Mouse (Mus musculus) lung, postnatal 0 days (tissue): ENCODE measurements at regions not wholly inside any gene's neighbourhood (a gene's known extent, or its start where the extent isn't known, plus 50 kb on each side); places are given as distances from the start of the nearest gene placed in this dataset.

Source experiments
- ATAC-seq: fragments of 200-750 bp; cut with Nextera tagmentation; 2 replicates; pipeline ENCODE4 v1.8.0; 2017; ENCODE audit warnings: moderate library complexity
- DNase-seq: peaks from one replicate; pipeline ENCODE4 v3.0.0-alpha.2; 2016; ENCODE audit warnings: low spot score
- H3K27ac ChIP-seq: fragments of 300-500 bp; sonication (generic); 2 replicates; pipeline ENCODE4 v1.5.1; 2014; ENCODE audit warnings: antibody characterized with exemption, mild to moderate bottlenecking, low read length, mixed read lengths
- H3K27me3 ChIP-seq: fragments of 300-500 bp; sonication (generic); replicated peaks from 2 replicates; pipeline ENCODE4 v1.6.1; 2014; ENCODE audit warnings: low read length, mixed read lengths; ENCODE audit not compliant: insufficient read depth
- H3K36me3 ChIP-seq: fragments of 300-500 bp; sonication (generic); 2 replicates; pipeline ENCODE4 v1.6.1; 2014; ENCODE audit warnings: low read length, mixed read lengths; ENCODE audit not compliant: insufficient read depth
- H3K4me1 ChIP-seq: fragments of 300-500 bp; sonication (generic); 2 replicates; pipeline ENCODE4 v1.6.1; 2014; ENCODE audit warnings: antibody characterized with exemption, low read depth, low read length, mixed read lengths; ENCODE audit not compliant: insufficient read depth
- H3K4me2 ChIP-seq: fragments of 300-500 bp; sonication (generic); replicated peaks from 2 replicates; pipeline ENCODE4 v1.6.1; 2014; ENCODE audit warnings: low read depth, mild to moderate bottlenecking, low read length, moderate library complexity, mixed read lengths
- H3K4me3 ChIP-seq: fragments of 300-500 bp; sonication (generic); 2 replicates; pipeline ENCODE4 v1.5.1; 2014; ENCODE audit warnings: low read depth, low read length
- H3K9ac ChIP-seq: fragments of 300-500 bp; sonication (generic); replicated peaks from 2 replicates; pipeline ENCODE4 v1.6.1; 2014; ENCODE audit warnings: low read depth, mild to moderate bottlenecking
- H3K9me3 ChIP-seq: fragments of 300-500 bp; sonication (generic); 2 replicates; pipeline ENCODE4 v1.6.1; 2016; ENCODE audit warnings: low read length, mixed read lengths
- CTCF ChIP-seq: IDR thresholded peaks from 2 replicates; pipeline ENCODE4 v1.5.1; 2016; ENCODE audit warnings: antibody characterized with exemption, mild to moderate bottlenecking
- EP300 ChIP-seq: IDR thresholded peaks from 2 replicates; pipeline ENCODE4 v1.6.1; 2016; ENCODE audit warnings: antibody characterized with exemption, mild to moderate bottlenecking, control low read depth
- WGBS: fragments of 180-500 bp; shearing (Covaris S2); extraction: QIAGEN DNeasy Blood & Tissue Kit; methylation state at CpG from one replicate; pipeline ENCODE4 v1.1.7; 2014; 5-methylcytosine and 5-hydroxymethylcytosine counted together

DNA sequence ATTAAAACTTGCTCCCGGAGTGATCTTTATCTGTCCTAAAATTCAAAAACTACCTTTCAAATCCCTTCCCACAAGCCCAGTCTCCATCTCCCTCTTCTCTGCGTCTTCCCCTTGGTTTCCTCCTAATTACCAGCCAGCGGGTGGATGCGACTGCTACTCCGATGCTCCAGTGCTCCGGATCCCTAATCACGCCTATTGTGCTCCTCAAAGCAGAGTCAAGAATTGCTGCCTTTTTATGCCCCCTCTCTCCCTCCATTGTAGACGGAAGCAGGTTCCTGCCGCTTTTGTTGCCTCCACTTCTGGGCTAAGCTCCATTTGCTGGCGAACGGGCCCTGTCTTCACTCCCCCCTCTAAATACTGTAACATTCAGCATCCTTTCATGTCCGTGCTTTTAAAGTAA is 214.0 kb upstream of the Prox1 start:
- DNase-seq, result no peak
- no peak for ATAC-seq
- Histone ChIP-seq H3K4me1 (no peaks in the 10 kb centered on the region), H3K4me2 (no peak overlapping the region), H3K36me3 (no peaks in the 10 kb centered on the region), H3K9me3 (no peaks in the 10 kb centered on the region), H3K27me3 (0 out of 2 replicates have a peak, but pooled peaks cover 3% of the 10 kb centered on the region), H3K9ac (no peak overlapping the region), H3K4me3 (no peak overlapping the region), H3K27ac (no peak overlapping the region)
- WGBS, result 88% methylated on average over 12 of the region's 12 CpGs
- no peak for TF ChIP-seq CTCF
- no peak for TF ChIP-seq EP300

DNA sequence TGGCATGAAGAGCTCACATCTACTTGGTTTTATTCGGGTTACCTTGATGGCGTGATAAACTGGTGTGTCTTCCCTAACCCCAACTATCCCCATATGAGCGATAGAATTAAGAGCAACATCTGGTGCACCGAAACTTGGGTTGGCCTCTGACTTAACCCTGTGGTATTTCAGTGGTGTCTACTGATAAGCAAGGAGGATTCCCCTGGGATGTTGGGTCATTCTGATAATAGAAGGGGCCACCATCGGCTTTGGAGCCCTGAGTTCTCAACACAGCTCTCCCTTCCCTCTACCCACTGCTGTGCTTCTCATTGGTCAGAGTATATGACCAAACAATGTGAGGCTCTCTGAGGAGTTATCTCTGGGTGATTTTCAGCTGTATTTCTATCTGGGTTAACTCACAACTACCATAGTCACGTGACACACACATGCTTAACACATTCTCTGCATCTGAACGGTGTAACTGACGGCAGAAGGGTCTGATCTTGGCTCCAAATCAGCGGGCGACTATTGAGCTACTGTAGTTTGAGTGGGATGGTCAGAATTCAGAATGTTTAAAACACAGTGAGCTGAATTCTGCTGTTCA is 212.8 kb upstream of the Prox1 start:
- H3K4me2 ChIP-seq, result no peak overlapping the region
- TF ChIP-seq CTCF, result no peak
- TF ChIP-seq EP300, result no peak
- 64% methylated on average over 10 of the region's 10 CpGs for WGBS

GRCm38 (mm10) chr1:190380151-190380550 is 209.6 kb upstream of the Prox1 start:
- DNase-seq (no peak), ATAC-seq (no peak)
- H3K27ac ChIP-seq, result no peak overlapping the region
- H3K4me1 ChIP-seq, result no peaks in the 10 kb centered on the region
- no peak overlapping the region for H3K4me3 ChIP-seq
- H3K36me3 ChIP-seq, result no peaks in the 10 kb centered on the region
- 57% methylated on average over 9 of the region's 10 CpGs for WGBS
- TF ChIP-seq CTCF, result no peak
- TF ChIP-seq EP300, result no peak
- H3K9me3 ChIP-seq, result no peaks in the 10 kb centered on the region
- 0 out of 2 replicates have a peak, but pooled peaks cover 3% of the 10 kb centered on the region for H3K27me3 ChIP-seq
- no peak overlapping the region for H3K4me2 ChIP-seq
- H3K9ac ChIP-seq, result no peak overlapping the region

More for the DNA sequence above, 212.8 kb upstream of the Prox1 start:
- H3K9me3 ChIP-seq, result no peaks in the 10 kb centered on the region
- H3K27me3 ChIP-seq, result 0 out of 2 replicates have a peak, but pooled peaks cover 3% of the 10 kb centered on the region
- no peaks in the 10 kb centered on the region for H3K4me1 ChIP-seq
- no peak overlapping the region for H3K27ac ChIP-seq
- ATAC-seq, result no peak
- no peaks in the 10 kb centered on the region for H3K36me3 ChIP-seq
- no peak overlapping the region for H3K4me3 ChIP-seq
- no peak for DNase-seq
- H3K9ac ChIP-seq, result no peak overlapping the region

GRCm38 (mm10) chr1:190375160-190375880 is 204.8 kb upstream of the Prox1 start:
- no peak for ATAC-seq
- WGBS, result 64% methylated on average over 22 of the region's 22 CpGs

DNA sequence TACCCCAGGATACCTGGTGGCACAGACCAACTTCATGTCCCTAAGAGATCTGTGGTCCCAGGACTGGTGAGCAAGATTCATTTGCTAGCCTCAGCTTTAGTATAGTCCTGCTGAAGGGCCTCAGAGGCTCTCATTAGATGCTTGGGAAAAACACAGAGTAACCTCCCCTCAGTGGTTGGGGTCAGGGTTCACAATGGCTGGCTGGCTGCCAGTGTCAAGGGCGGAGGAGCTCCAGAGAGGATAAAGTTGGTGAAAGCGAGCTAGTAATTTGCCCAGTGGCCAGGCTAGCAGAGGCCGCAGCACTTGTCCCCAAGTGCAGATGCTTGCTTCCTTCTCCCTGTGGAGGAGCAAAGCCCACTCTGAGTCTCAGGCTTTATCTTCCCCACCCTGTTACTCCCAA is 203.8 kb upstream of the Prox1 start:
- Histone ChIP-seq H3K27ac (no peak overlapping the region), H3K9me3 (no peaks in the 10 kb centered on the region), H3K4me1 (no peaks in the 10 kb centered on the region), H3K36me3 (no peaks in the 10 kb centered on the region), H3K9ac (no peak overlapping the region), H3K27me3 (no peaks in the 10 kb centered on the region), H3K4me3 (no peak overlapping the region), H3K4me2 (no peak overlapping the region)
- WGBS, result 38% methylated on average over 3 of the region's 3 CpGs
- DNase-seq (no peak), ATAC-seq (no peak)
- TF ChIP-seq EP300, result no peak
- no peak for TF ChIP-seq CTCF

More at GRCm38 (mm10) chr1:190375160-190375880, 204.8 kb upstream of the Prox1 start:
- no peak overlapping the region for H3K27ac ChIP-seq
- no peaks in the 10 kb centered on the region for H3K4me1 ChIP-seq
- no peaks in the 10 kb centered on the region for H3K9me3 ChIP-seq
- no peak overlapping the region for H3K9ac ChIP-seq
- no peaks in the 10 kb centered on the region for H3K36me3 ChIP-seq
- H3K4me3 ChIP-seq, result no peak overlapping the region
- no peak for DNase-seq
- no peaks in the 10 kb centered on the region for H3K27me3 ChIP-seq
- TF ChIP-seq EP300, result no peak
- TF ChIP-seq CTCF, result no peak
- H3K4me2 ChIP-seq, result no peak overlapping the region

- ATAC-seq, result no peak
- WGBS, result 56% methylated on average over 8 of the region's 8 CpGs
- Histone ChIP-seq H3K27ac (no peak overlapping the region), H3K27me3 (no peaks in the 10 kb centered on the region), H3K4me3 (no peak overlapping the region), H3K4me1 (no peaks in the 10 kb centered on the region), H3K9me3 (no peaks in the 10 kb centered on the region), H3K36me3 (no peaks in the 10 kb centered on the region), H3K9ac (no peak overlapping the region), H3K4me2 (no peak overlapping the region)
- no peak for DNase-seq
- TF ChIP-seq CTCF (no peak), EP300 (no peak)
Measured at GRCm38 (mm10) chr1:190366631-190367030, 196.1 kb upstream of the Prox1 start.
